Mouse (Mus musculus) left cerebral cortex, postnatal 36 days (tissue): ENCODE data around the gene Sec1. TPM values are rescaled to one million over a fixed set of nuclear protein-coding genes. Genes with fewer than 3 reads are reported as not detected.

Source experiments
- DNase-seq, 2 experiments: peaks; one replicate each; pipeline ENCODE4 v3.0.0; 2021 to 2022; ENCODE audit warnings: low spot score in 2 of 2, mixed read lengths in 1 of 2
- intact Hi-C: fragments of 180-260 bp; cut with DNase I; formaldehyde crosslinking; loops from one replicate; pipeline ENCODE4 v1.15.1; 2025
- total RNA-seq, 2 experiments: library from RNA; stranded (reverse); gene quantifications; 2 replicates each; pipeline ENCODE4 v1.2.3; 2021

The Sec1 gene
- total RNA-seq, 2 experiments from 2014 or later = 0.37 to 0.48 TPM

- intact Hi-C loops = no loop called here
- DNase-seq = no peak
Measured at GRCm38 (mm10) chr7:45630064-45630907, 63.9 kb downstream of the Sec1 start.

GRCm38 (mm10) chr7:45628364-45629294, 65.6 kb downstream of the Sec1 start:
- intact Hi-C loops = no loop called here
- peak; percentile 83 to 85 for DNase-seq

Other genes starting within 250 kb of the Sec1 start
- 100 to 1,000 TPM; 198 to 232 TPM for gene Ftl1, start 234.5 kb downstream of the Sec1 start, total RNA-seq
- 10 to 100 TPM; 63.6 to 64.0 TPM for gene Bax, start 227.5 kb downstream of the Sec1 start, total RNA-seq
- gene Tulp2, start 212.5 kb downstream of the Sec1 start, total RNA-seq = not detected
- gene Gm45808, start 207.6 kb downstream of the Sec1 start, total RNA-seq = under 1 TPM in 1 of 2 experiments, not detected in 1; 0.57 TPM
- gene Dhdh, start 205.6 kb downstream of the Sec1 start, total RNA-seq = 1 to 10 TPM; 4.0 to 4.8 TPM
- 10 to 100 TPM; 96.8 to 98.9 TPM for gene Nucb1, start 184.0 kb downstream of the Sec1 start, total RNA-seq
- 10 to 100 TPM; 24.2 to 31.3 TPM for gene Ppp1r15a, start 168.1 kb downstream of the Sec1 start, total RNA-seq
- gene Plekha4, start 168.1 kb downstream of the Sec1 start, total RNA-seq = 1 to 10 TPM; 3.7 to 5.2 TPM
- gene Hsd17b14, start 139.5 kb downstream of the Sec1 start, total RNA-seq = under 1 TPM in 1 of 2 experiments, not detected in 1; 0.39 TPM
- 10 to 100 TPM; 18.8 to 27.5 TPM for gene Bcat2, start 124.2 kb downstream of the Sec1 start, total RNA-seq
- not detected for gene Fgf21, start 78.9 kb downstream of the Sec1 start, total RNA-seq
- not detected for gene Fut1, start 77.1 kb downstream of the Sec1 start, total RNA-seq
- gene Izumo1, start 72.6 kb downstream of the Sec1 start, total RNA-seq = not detected
- 1 to 10 TPM; 6.9 to 8.0 TPM for gene Rasip1, start 66.9 kb downstream of the Sec1 start, total RNA-seq
- gene Mamstr, start 54.4 kb downstream of the Sec1 start, total RNA-seq = 1 to 10 TPM; 4.1 to 5.1 TPM
- gene Fut2, start 28.0 kb downstream of the Sec1 start, total RNA-seq = under 1 TPM in 1 of 2 experiments, not detected in 1; 0.63 TPM
- gene Ntn5, start 10.4 kb downstream of the Sec1 start, total RNA-seq = 1 to 10 TPM; 4.2 to 5.7 TPM
- 100 to 1,000 TPM; 209 to 228 TPM for gene Car11, start 5.4 kb upstream of the Sec1 start, total RNA-seq
- gene Dbp, start 10.7 kb upstream of the Sec1 start, total RNA-seq = 100 to 1,000 TPM; 128 to 138 TPM
- 100 to 1,000 TPM; 284 to 337 TPM for gene Rpl18, start 21.1 kb upstream of the Sec1 start, total RNA-seq
- 10 to 100 TPM; 29.9 to 30.0 TPM for gene Sphk2, start 23.6 kb upstream of the Sec1 start, total RNA-seq
- not detected for gene Fam83e, start 26.8 kb upstream of the Sec1 start, total RNA-seq
- not detected for gene Spaca4, start 31.4 kb upstream of the Sec1 start, total RNA-seq
- gene Lmtk3, start 89.3 kb upstream of the Sec1 start, total RNA-seq = 100 to 1,000 TPM; 225 to 267 TPM
- gene Sult2b1, start 90.3 kb upstream of the Sec1 start, total RNA-seq = 10 to 100 TPM; 11.4 to 13.8 TPM
- 100 to 1,000 TPM; 199 to 210 TPM for gene Cyth2, start 120.2 kb upstream of the Sec1 start, total RNA-seq
- gene Kcnj14, start 130.4 kb upstream of the Sec1 start, total RNA-seq = 1 to 10 TPM; 2.3 to 3.0 TPM
- gene Grwd1, start 136.5 kb upstream of the Sec1 start, total RNA-seq = 10 to 100 TPM; 19.5 to 21.0 TPM
- 10 to 100 TPM; 71.0 to 80.0 TPM for gene Kdelr1, start 178.4 kb upstream of the Sec1 start, total RNA-seq
- 10 to 100 TPM; 10.2 to 12.3 TPM for gene Grin2d, start 184.0 kb upstream of the Sec1 start, total RNA-seq
- gene Syngr4, start 202.3 kb upstream of the Sec1 start, total RNA-seq = not detected
- 10 to 100 TPM; 21.8 to 22.0 TPM for gene Tmem143, start 202.5 kb upstream of the Sec1 start, total RNA-seq
- 1 to 10 TPM; 2.9 to 4.1 TPM for gene Emp3, start 227.0 kb upstream of the Sec1 start, total RNA-seq
- gene Ccdc114, start 229.7 kb upstream of the Sec1 start, total RNA-seq = 1 to 10 TPM; 2.3 to 2.9 TPM